Mouse (Mus musculus) midbrain, embryonic 14.5 days (tissue): ENCODE results near the gene Adam11. TPM values are rescaled to one million over a fixed set of nuclear protein-coding genes. Genes with fewer than 3 reads are reported as not detected.

Experiments
- ATAC-seq: fragments of 200-750 bp; cut with Nextera tagmentation; 2 replicates; pipeline ENCODE4 v1.8.0; 2017; ENCODE audit warnings: moderate number of reproducible peaks, moderate library complexity; ENCODE audit not compliant: low FRiP score, low TSS enrichment
- DNase-seq: peaks from one replicate; pipeline ENCODE4 v3.0.0-alpha.2; 2015
- H3K27ac ChIP-seq: fragments of 300-500 bp; sonication (generic); replicated peaks from 2 replicates; pipeline ENCODE4 v1.5.1; 2014; ENCODE audit warnings: mild to moderate bottlenecking, low read depth, low read length, moderate library complexity
- H3K27me3 ChIP-seq: fragments of 300-500 bp; sonication (generic); 2 replicates; pipeline ENCODE4 v1.6.1; 2014; ENCODE audit warnings: low read length, control low read depth, mixed read lengths; ENCODE audit not compliant: control insufficient read depth, insufficient read depth
- H3K36me3 ChIP-seq: fragments of 300-500 bp; sonication (generic); 2 replicates; pipeline ENCODE4 v1.6.1; 2014; ENCODE audit warnings: low read length, control low read depth; ENCODE audit not compliant: control insufficient read depth, insufficient read depth
- H3K4me1 ChIP-seq: fragments of 300-500 bp; sonication (generic); 2 replicates; pipeline ENCODE4 v1.6.1; 2014; ENCODE audit warnings: mild to moderate bottlenecking, antibody characterized with exemption, low read length, control low read depth; ENCODE audit not compliant: control insufficient read depth, insufficient read depth
- H3K4me2 ChIP-seq: fragments of 300-500 bp; sonication (generic); 2 replicates; pipeline ENCODE4 v1.6.1; 2014; ENCODE audit warnings: mild to moderate bottlenecking, low read length, moderate library complexity
- H3K4me3 ChIP-seq: fragments of 300-500 bp; sonication (generic); replicated peaks from 2 replicates; pipeline ENCODE4 v1.5.1; 2014; ENCODE audit warnings: low read depth, low read length
- H3K9ac ChIP-seq: fragments of 300-500 bp; sonication (generic); replicated peaks from 2 replicates; pipeline ENCODE4 v1.6.1; 2014; ENCODE audit warnings: mild to moderate bottlenecking, low read length, moderate library complexity
- H3K9me3 ChIP-seq: fragments of 300-500 bp; sonication (generic); 2 replicates; pipeline ENCODE4 v1.6.1; 2016; ENCODE audit warnings: low read length, control low read depth, mixed read lengths; ENCODE audit not compliant: control insufficient read depth
- WGBS: fragments of 180-500 bp; shearing (Covaris S2); extraction: QIAGEN DNeasy Blood & Tissue Kit; methylation state at CpG from one replicate; pipeline ENCODE4 v1.1.7; 2014; 5-methylcytosine and 5-hydroxymethylcytosine counted together
- polyA plus RNA-seq: library from polyadenylated mRNA; unstranded; fragments of >200 nt; fragmentation: Nextera tagmentation; extraction: Ambion mirVana; gene quantifications from 2 replicates; pipeline ENCODE4 v1.2.1, GENCODE M21; 2014

The Adam11 gene
- polyA plus RNA-seq, 1 experiment from 2014 or later = 24.1 TPM

GRCm38 (mm10) chr11:102747866-102748265, 13.4 kb upstream of the Adam11 start:
- DNase-seq (no peak), ATAC-seq (no peak)
- no peaks in the 10 kb centered on the region for H3K4me1 ChIP-seq
- H3K27ac ChIP-seq = no peak overlapping the region
- no peak overlapping the region for H3K9ac ChIP-seq
- H3K4me2 ChIP-seq = no peak overlapping the region
- H3K27me3 ChIP-seq = no peaks in the 10 kb centered on the region
- WGBS = 78% methylated on average over 1 of the region's 1 CpGs
- H3K36me3 ChIP-seq = no peaks in the 10 kb centered on the region
- H3K4me3 ChIP-seq = no peak overlapping the region
- no peaks in the 10 kb centered on the region for H3K9me3 ChIP-seq

- Histone ChIP-seq H3K27ac (no peak overlapping the region), H3K9ac (no peak overlapping the region), H3K27me3 (no peaks in the 10 kb centered on the region), H3K4me3 (no peak overlapping the region), H3K36me3 (no peaks in the 10 kb centered on the region), H3K4me2 (no peak overlapping the region), H3K4me1 (peaks cover 4% of the 10 kb centered on the region), H3K9me3 (no peaks in the 10 kb centered on the region)
- DNase-seq (no peak), ATAC-seq (no peak)
- 88% methylated on average over 4 of the region's 4 CpGs for WGBS
Measured at GRCm38 (mm10) chr11:102748381-102748780, 12.9 kb upstream of the Adam11 start.

GRCm38 (mm10) chr11:102749712-102750111, 11.5 kb upstream of the Adam11 start:
- H3K36me3 ChIP-seq = no peaks in the 10 kb centered on the region

GRCm38 (mm10) chr11:102752896-102753590, 8.2 kb upstream of the Adam11 start:
- WGBS = 59% methylated on average over 13 of the region's 13 CpGs
- H3K9me3 ChIP-seq = no peaks in the 10 kb centered on the region
- H3K36me3 ChIP-seq = no peaks in the 10 kb centered on the region
- H3K4me3 ChIP-seq = no peak overlapping the region
- H3K9ac ChIP-seq = no peak overlapping the region
- DNase-seq = no peak
- peaks cover 20% of the 10 kb centered on the region for H3K4me1 ChIP-seq
- ATAC-seq = 0 out of 2 replicates have a peak, but pooled peaks have one; percentile 4
- H3K4me2 ChIP-seq = no peak overlapping the region
- no peak overlapping the region for H3K27ac ChIP-seq
- no peaks in the 10 kb centered on the region for H3K27me3 ChIP-seq

More at GRCm38 (mm10) chr11:102749712-102750111, 11.5 kb upstream of the Adam11 start:
- Histone ChIP-seq H3K4me1 (peaks cover 17% of the 10 kb centered on the region), H3K27ac (no peak overlapping the region), H3K4me2 (no peak overlapping the region), H3K9me3 (no peaks in the 10 kb centered on the region), H3K9ac (no peak overlapping the region), H3K4me3 (no peak overlapping the region), H3K27me3 (no peaks in the 10 kb centered on the region)
- ATAC-seq (no peak), DNase-seq (no peak)
- 80% methylated on average over 2 of the region's 2 CpGs for WGBS

- Histone ChIP-seq H3K9me3 (no peaks in the 10 kb centered on the region), H3K27me3 (no peaks in the 10 kb centered on the region), H3K9ac (no peak overlapping the region), H3K4me1 (peaks cover 20% of the 10 kb centered on the region), H3K27ac (no peak overlapping the region), H3K36me3 (no peaks in the 10 kb centered on the region), H3K4me2 (peak overlapping the region; percentile 34), H3K4me3 (no peak overlapping the region)
- 0 out of 2 replicates have a peak, but pooled peaks have one; percentile 11 for ATAC-seq
- WGBS = 45% methylated on average over 18 of the region's 18 CpGs
- no peak for DNase-seq
Measured at GRCm38 (mm10) chr11:102753591-102754324, 7.5 kb upstream of the Adam11 start.

- Histone ChIP-seq H3K4me3 (no peak overlapping the region), H3K9me3 (no peaks in the 10 kb centered on the region), H3K4me1 (peaks cover 20% of the 10 kb centered on the region), H3K36me3 (no peaks in the 10 kb centered on the region), H3K27ac (peak overlapping the region; percentile 32; the same call in 1 of the 2 replicates), H3K9ac (no peak overlapping the region), H3K27me3 (no peaks in the 10 kb centered on the region), H3K4me2 (peak overlapping the region; percentile 34)
- no peak for ATAC-seq
- 35% methylated on average over 4 of the region's 4 CpGs for WGBS
- no peak for DNase-seq
Measured at GRCm38 (mm10) chr11:102754416-102754815, 6.8 kb upstream of the Adam11 start.

GRCm38 (mm10) chr11:102755391-102755790, 5.8 kb upstream of the Adam11 start:
- H3K4me2 ChIP-seq = no peak overlapping the region
- no peak overlapping the region for H3K27ac ChIP-seq
- peaks cover 20% of the 10 kb centered on the region for H3K4me1 ChIP-seq
- no peak overlapping the region for H3K9ac ChIP-seq
- no peak for ATAC-seq
- no peaks in the 10 kb centered on the region for H3K9me3 ChIP-seq
- H3K4me3 ChIP-seq = no peak overlapping the region
- H3K27me3 ChIP-seq = no peaks in the 10 kb centered on the region
- 75% methylated on average over 7 of the region's 7 CpGs for WGBS
- DNase-seq = no peak
- no peaks in the 10 kb centered on the region for H3K36me3 ChIP-seq

DNA sequence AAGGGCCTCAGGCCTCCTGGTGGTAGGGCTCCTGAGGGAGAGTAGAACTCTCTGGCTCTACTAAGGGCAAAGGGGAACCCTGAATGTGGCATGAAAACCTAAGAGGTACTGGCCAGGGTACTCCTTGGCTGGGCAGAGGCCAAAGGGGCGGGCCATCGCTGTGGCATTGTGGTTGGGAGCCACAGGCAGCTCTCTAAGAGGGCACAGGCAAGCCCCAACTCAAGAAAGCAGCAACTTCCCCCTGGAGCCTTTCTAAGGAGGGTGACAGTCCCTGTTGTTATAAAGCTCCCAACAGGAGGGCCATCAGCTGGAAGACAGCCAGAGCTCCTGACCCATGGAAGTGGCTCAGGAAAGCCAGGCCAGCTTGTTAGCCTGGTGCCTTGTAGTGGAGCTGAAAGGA, 2.3 kb upstream of the Adam11 start:
- peaks cover 13% of the 10 kb centered on the region for H3K4me1 ChIP-seq
- no peaks in the 10 kb centered on the region for H3K9me3 ChIP-seq
- H3K9ac ChIP-seq = no peak overlapping the region
- WGBS = 84% methylated on average over 2 of the region's 2 CpGs
- ATAC-seq = no peak
- H3K4me3 ChIP-seq = no peak overlapping the region
- no peak for DNase-seq
- no peaks in the 10 kb centered on the region for H3K36me3 ChIP-seq
- H3K27me3 ChIP-seq = no peaks in the 10 kb centered on the region
- H3K4me2 ChIP-seq = no peak overlapping the region
- no peak overlapping the region for H3K27ac ChIP-seq
